Mouse (Mus musculus) spleen, adult 2 months (tissue): Measurements from ENCODE around the gene Alkal2.

Source experiments
- CTCF ChIP-seq: fragments of 200-500 bp; IDR thresholded peaks from 2 replicates; pipeline ENCODE4 v1.5.1; 2011; ENCODE audit warnings: mild to moderate bottlenecking, inconsistent platforms; ENCODE audit not compliant: insufficient read depth, insufficient read length, insufficient replicate concordance; ENCODE audit errors: extremely low read depth
- POLR2A ChIP-seq: fragments of 200-500 bp; IDR thresholded peaks from 2 replicates; pipeline ENCODE4 v1.6.1; 2011; ENCODE audit warnings: low read depth, low read length, inconsistent platforms

DNA sequence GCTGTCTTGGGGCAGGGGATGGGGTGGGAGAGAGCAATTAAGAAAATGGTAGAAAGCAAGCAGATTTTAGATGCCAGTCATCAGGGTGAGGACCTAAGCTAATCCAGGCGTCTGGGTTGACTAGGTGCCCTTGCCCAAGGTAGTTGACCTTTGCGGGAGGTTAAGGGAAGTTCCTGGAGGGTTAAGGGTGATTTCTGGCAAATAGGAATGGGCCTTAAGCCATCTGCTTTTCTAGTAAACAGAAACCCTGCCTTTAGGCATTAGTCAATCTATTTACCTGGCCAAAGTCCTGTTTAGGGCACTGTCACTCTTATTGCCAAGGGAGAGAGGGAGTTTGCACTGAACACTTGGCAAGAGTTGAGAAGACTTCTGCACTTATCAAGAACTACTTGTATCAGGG, 52.8 kb downstream of the Alkal2 start:
- no peak for TF ChIP-seq CTCF
- TF ChIP-seq POLR2A: no peak
